Comparison of ENCODE assay signal across 7 mouse cellular contexts in genomic region chr13:52529188-52529972, GRCm38 (mm10). TPM values are rescaled to one million over a fixed set of nuclear protein-coding genes. Genes with fewer than 3 reads are reported as not detected.
A peak's percentile ranks its signal among the peaks of the same experiment; 100 is the strongest.
DNase-seq lines count a peak whose midpoint lies in the region; ATAC-seq lines count a peak whose summit lies in the region.

No protein-coding gene starts in this region.

- no peaks in the 10 kb centered on the region for H3K36me3 ChIP-seq in kidney, embryonic 16.5 days (ENCODE audit: insufficient read depth, low read length)
- no peaks in the 10 kb centered on the region for H3K36me3 ChIP-seq in embryonic facial prominence, embryonic 14.5 days (ENCODE audit: control insufficient read depth, insufficient read depth, low read length)
- H3K36me3 ChIP-seq in limb, embryonic 13.5 days = no peaks in the 10 kb centered on the region

- H3K27ac ChIP-seq in kidney, embryonic 16.5 days (ENCODE audit: low read length) = no peak overlapping the region
- H3K27ac ChIP-seq in embryonic facial prominence, embryonic 14.5 days (replicated peaks; ENCODE audit: low read depth, low read length) = no peak overlapping the region
- H3K27ac ChIP-seq in limb, embryonic 13.5 days = no peak overlapping the region

- DNase-seq in kidney, adult 18-20 months = no peak
- DNase-seq in brain, adult 2 months (ENCODE audit: low read depth, low spot score) = peak; percentile 61
- no peak for DNase-seq in embryonic facial prominence, embryonic 14.5 days (ENCODE audit: low spot score)
- no peak for DNase-seq in layer of hippocampus, adult 9-11 months

- WGBS in kidney, embryonic 16.5 days = 60% methylated on average over 13 of the region's 13 CpGs
- WGBS in embryonic facial prominence, embryonic 14.5 days = 53% methylated on average over 13 of the region's 13 CpGs
- 62% methylated on average over 13 of the region's 13 CpGs for WGBS in limb, embryonic 13.5 days

- H3K4me1 ChIP-seq in kidney, embryonic 16.5 days (ENCODE audit: insufficient read depth, low read length) = peaks cover 8% of the 10 kb centered on the region
- H3K4me1 ChIP-seq in embryonic facial prominence, embryonic 14.5 days (ENCODE audit: control insufficient read depth, insufficient read depth, low read length) = 0 out of 2 replicates have a peak, but pooled peaks cover 4% of the 10 kb centered on the region
- H3K4me1 ChIP-seq in limb, embryonic 13.5 days = peaks cover 7% of the 10 kb centered on the region; the same call in 1 of the 2 replicates

- ATAC-seq in kidney, embryonic 16.5 days (ENCODE audit: low FRiP score, low TSS enrichment) = no peak
- no peak for ATAC-seq in embryonic facial prominence, embryonic 14.5 days (ENCODE audit: low read depth)
- ATAC-seq in limb, embryonic 13.5 days (ENCODE audit: low FRiP score, low read depth) = no peak
- ATAC-seq in CD4-positive, CD25-positive, alpha-beta regulatory T cell, adult 4 months = no peak

- no peaks in the 10 kb centered on the region for H3K9me3 ChIP-seq in kidney, embryonic 16.5 days (ENCODE audit: low read length)
- no peaks in the 10 kb centered on the region for H3K9me3 ChIP-seq in embryonic facial prominence, embryonic 14.5 days (ENCODE audit: control insufficient read depth, low read length)
- H3K9me3 ChIP-seq in limb, embryonic 13.5 days = no peaks in the 10 kb centered on the region

- H3K9ac ChIP-seq in kidney, embryonic 16.5 days (replicated peaks; ENCODE audit: low read length) = no peak overlapping the region
- H3K9ac ChIP-seq in embryonic facial prominence, embryonic 14.5 days (ENCODE audit: low read depth, low read length) = 0 out of 2 replicates have a peak overlapping the region, but pooled peaks have one; percentile 61
- H3K9ac ChIP-seq in limb, embryonic 13.5 days = no peak overlapping the region

- H3K4me2 ChIP-seq in kidney, embryonic 16.5 days (replicated peaks; ENCODE audit: low read depth, low read length) = 0 out of 2 replicates have a peak overlapping the region, but pooled peaks have one; percentile 7
- H3K4me2 ChIP-seq in embryonic facial prominence, embryonic 14.5 days (ENCODE audit: low read depth, low read length) = peak overlapping the region; percentile 96
- H3K4me2 ChIP-seq in limb, embryonic 13.5 days (replicated peaks) = peak overlapping the region; percentile 98

- H3K4me3 ChIP-seq in kidney, embryonic 16.5 days (ENCODE audit: low read length) = no peak overlapping the region
- H3K4me3 ChIP-seq in embryonic facial prominence, embryonic 14.5 days (ENCODE audit: low read depth, low read length) = peak overlapping the region; percentile 51; the same call in 1 of the 2 replicates
- peak overlapping the region; percentile 52 for H3K4me3 ChIP-seq in limb, embryonic 13.5 days

- peaks cover 21% of the 10 kb centered on the region for H3K27me3 ChIP-seq in kidney, embryonic 16.5 days (ENCODE audit: insufficient read depth, low read length)
- H3K27me3 ChIP-seq in embryonic facial prominence, embryonic 14.5 days (replicated peaks; ENCODE audit: control insufficient read depth, insufficient read depth, low read length) = peaks cover 17% of the 10 kb centered on the region
- peaks cover 32% of the 10 kb centered on the region for H3K27me3 ChIP-seq in limb, embryonic 13.5 days

RNA-seq across cellular contexts. Expression of gene Diras2, which starts 1.7 kb away (rescaled TPM):
- 0.15 and 0.25 TPM in 2 replicates for polyA plus RNA-seq in kidney, embryonic 16.5 days (2015; fragmentation: Nextera tagmentation; extraction: Ambion mirVana)
- 0.67 and 0.80 TPM in 2 replicates for polyA plus RNA-seq in embryonic facial prominence, embryonic 14.5 days (2014; fragmentation: Nextera tagmentation; extraction: Ambion mirVana)
- polyA plus RNA-seq in limb, embryonic 13.5 days (2015; fragmentation: Nextera tagmentation; extraction: Ambion mirVana) = 0.29 and 0.31 TPM in 2 replicates
- not detected for polyA plus RNA-seq in CD4-positive, CD25-positive, alpha-beta regulatory T cell, adult 4 months (2017; shearing (Covaris generic))

RNA-seq across cellular contexts. Expression of gene Syk, which starts 53.6 kb away (rescaled TPM):
- polyA plus RNA-seq in kidney, embryonic 16.5 days (2015; fragmentation: Nextera tagmentation; extraction: Ambion mirVana) = 7.5 and 7.6 TPM in 2 replicates
- 3.2 and 3.5 TPM in 2 replicates for polyA plus RNA-seq in embryonic facial prominence, embryonic 14.5 days (2014; fragmentation: Nextera tagmentation; extraction: Ambion mirVana)
- 2.4 and 2.5 TPM in 2 replicates for polyA plus RNA-seq in limb, embryonic 13.5 days (2015; fragmentation: Nextera tagmentation; extraction: Ambion mirVana)
- polyA plus RNA-seq in CD4-positive, CD25-positive, alpha-beta regulatory T cell, adult 4 months (2017; shearing (Covaris generic)) = 1 to 10 TPM in 1 of 2 experiments, under 1 TPM in 1; 0.20 to 2.4 TPM

Comparison
In these comparisons a context has a peak if more than half of its experiments do, and no peak if none do; other contexts are left out.
1. H3K4me2 ChIP-seq: peak in every context shown above with its lines; median percentile 98 in limb, embryonic 13.5 days; 96 in embryonic facial prominence, embryonic 14.5 days; 7 in kidney, embryonic 16.5 days.